Mouse (Mus musculus) bone marrow macrophage, adult 2 months (primary cell): ENCODE data around the gene Capn10. TPM values are rescaled to one million over a fixed set of nuclear protein-coding genes. Genes with fewer than 3 reads are reported as not detected.

Experiments used
- H3K27ac ChIP-seq: 2 replicates; pipeline ENCODE4 v1.5.1; 2012; ENCODE audit warnings: low read depth, low read length; ENCODE audit not compliant: insufficient read depth
- H3K4me1 ChIP-seq: 2 replicates; pipeline ENCODE4 v1.6.1; 2012; ENCODE audit warnings: low read length; ENCODE audit not compliant: control insufficient read depth, insufficient read depth
- H3K4me3 ChIP-seq: 2 replicates; pipeline ENCODE4 v1.5.1; 2012; ENCODE audit warnings: mild to moderate bottlenecking, low read length, moderate library complexity; ENCODE audit not compliant: insufficient read depth
- CTCF ChIP-seq: IDR thresholded peaks from 2 replicates; pipeline ENCODE4 v1.5.1; 2012; ENCODE audit warnings: low read depth, mild to moderate bottlenecking, low read length, moderate library complexity
- POLR2A ChIP-seq: IDR thresholded peaks from 2 replicates; pipeline ENCODE4 v1.6.1; 2012; ENCODE audit warnings: mild to moderate bottlenecking, low read depth, low read length, borderline replicate concordance
- polyA plus RNA-seq: library from polyadenylated mRNA; stranded (reverse); fragments of >200 nt; gene quantifications from 2 replicates; pipeline ENCODE4 v1.2.4, GENCODE M21; 2012; ENCODE audit not compliant: missing spikeins, insufficient read depth, insufficient read length

The Capn10 gene
- polyA plus RNA-seq, 1 experiment: 6.8 TPM

GRCm38 (mm10) chr1:92916725-92917124, 17.5 kb upstream of the Capn10 start:
- TF ChIP-seq POLR2A: no peak
- TF ChIP-seq CTCF: no peak
- H3K4me3 ChIP-seq: no peak overlapping the region
- peaks cover 17% of the 10 kb centered on the region for H3K4me1 ChIP-seq
- no peak overlapping the region for H3K27ac ChIP-seq

- TF ChIP-seq POLR2A (no peak), CTCF (no peak)
- Histone ChIP-seq H3K4me3 (no peak overlapping the region), H3K4me1 (peaks cover 17% of the 10 kb centered on the region), H3K27ac (no peak overlapping the region)
Observed at GRCm38 (mm10) chr1:92919151-92919550, 15.0 kb upstream of the Capn10 start.

DNA sequence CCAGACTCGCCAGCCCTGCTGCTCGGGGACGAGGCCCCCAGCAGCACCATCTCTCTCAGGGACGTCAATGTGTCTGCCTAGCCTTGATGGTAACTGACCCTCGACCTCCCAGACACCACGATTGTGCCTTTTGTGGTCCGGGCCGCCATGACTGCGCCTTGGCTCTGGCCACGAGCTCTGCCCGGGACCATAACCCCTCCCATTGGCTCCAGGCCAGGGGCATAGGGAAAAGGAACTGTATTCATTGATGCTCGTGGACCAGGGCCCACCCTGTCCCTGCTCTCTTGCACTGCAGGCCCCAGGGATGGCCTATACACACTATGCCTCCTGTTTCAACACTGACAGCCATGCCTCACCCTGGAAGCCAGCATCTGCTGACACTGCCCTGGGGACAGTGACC, 14.4 kb upstream of the Capn10 start:
- TF ChIP-seq CTCF (no peak), POLR2A (no peak)
- Histone ChIP-seq H3K27ac (no peak overlapping the region), H3K4me1 (peaks cover 17% of the 10 kb centered on the region), H3K4me3 (no peak overlapping the region)

GRCm38 (mm10) chr1:92920474-92921200, 13.5 kb upstream of the Capn10 start:
- H3K4me3 ChIP-seq: no peak overlapping the region
- TF ChIP-seq CTCF (no peak), POLR2A (no peak)
- peak overlapping the region; percentile 61 for H3K27ac ChIP-seq
- peaks cover 17% of the 10 kb centered on the region for H3K4me1 ChIP-seq

DNA sequence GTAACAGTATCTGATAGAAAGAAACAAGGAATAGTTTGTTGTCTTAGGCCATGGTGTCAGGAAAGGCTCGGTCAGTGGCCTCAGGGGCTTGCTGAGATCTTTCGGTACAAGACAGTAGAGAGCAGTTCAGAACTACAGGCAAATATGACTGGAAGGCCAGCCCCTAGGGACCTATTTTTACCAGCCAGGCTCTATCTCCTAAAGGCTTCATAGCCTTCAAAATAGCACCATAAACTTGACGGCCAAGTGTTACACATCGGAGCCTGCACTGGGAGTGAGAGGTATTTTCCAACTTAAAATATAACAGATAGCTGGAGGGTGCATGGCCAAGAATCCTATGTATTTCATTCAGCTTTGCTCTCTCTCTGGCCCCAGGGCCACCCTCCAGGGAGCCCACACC, 12.7 kb upstream of the Capn10 start:
- no peak overlapping the region for H3K4me3 ChIP-seq
- TF ChIP-seq POLR2A (no peak), CTCF (no peak)
- H3K27ac ChIP-seq: no peak overlapping the region
- peaks cover 17% of the 10 kb centered on the region for H3K4me1 ChIP-seq

DNA sequence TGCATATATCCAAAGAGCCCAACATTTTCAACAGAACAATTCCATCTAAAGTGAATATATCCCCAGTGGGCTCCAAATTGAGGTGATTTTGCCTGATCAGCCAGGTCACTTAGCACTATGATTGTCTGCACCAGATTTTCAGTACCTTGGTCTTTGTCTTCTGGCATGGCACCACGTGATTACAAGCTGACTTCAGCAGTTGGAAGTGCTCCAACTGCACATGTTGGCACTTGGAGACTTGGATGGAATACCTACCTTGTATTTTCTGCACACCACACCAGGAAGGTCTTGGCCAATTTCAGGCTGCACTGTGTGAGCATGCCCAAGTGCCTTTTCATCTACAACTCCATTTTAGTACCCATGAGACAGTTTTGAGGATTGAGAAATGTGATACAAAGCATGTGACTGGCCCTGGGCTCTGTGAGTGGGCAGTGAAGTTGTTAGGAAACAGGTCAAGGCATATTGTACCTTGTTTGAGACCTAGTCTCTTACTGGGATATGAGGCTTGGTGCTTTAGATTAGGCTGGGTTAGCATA, 3.9 kb upstream of the Capn10 start:
- Histone ChIP-seq H3K4me1 (peaks cover 8% of the 10 kb centered on the region), H3K27ac (no peak overlapping the region), H3K4me3 (no peak overlapping the region)
- TF ChIP-seq POLR2A: no peak
- no peak for TF ChIP-seq CTCF

GRCm38 (mm10) chr1:92933611-92934010, 565 bp upstream of the Capn10 start:
- H3K27ac ChIP-seq: peak overlapping the region; percentile 93
- H3K4me1 ChIP-seq: peaks cover 15% of the 10 kb centered on the region
- no peak for TF ChIP-seq POLR2A
- TF ChIP-seq CTCF: no peak

GRCm38 (mm10) chr1:92935054-92935962, 1.1 kb downstream of the Capn10 start:
- Histone ChIP-seq H3K4me1 (peaks cover 12% of the 10 kb centered on the region), H3K27ac (peak overlapping the region; percentile 93; the same call in 1 of the 2 replicates), H3K4me3 (peak overlapping the region; percentile 69)
- TF ChIP-seq POLR2A (no peak), CTCF (no peak)

More at GRCm38 (mm10) chr1:92933611-92934010, 565 bp upstream of the Capn10 start:
- H3K4me3 ChIP-seq: peak overlapping the region; percentile 69

DNA sequence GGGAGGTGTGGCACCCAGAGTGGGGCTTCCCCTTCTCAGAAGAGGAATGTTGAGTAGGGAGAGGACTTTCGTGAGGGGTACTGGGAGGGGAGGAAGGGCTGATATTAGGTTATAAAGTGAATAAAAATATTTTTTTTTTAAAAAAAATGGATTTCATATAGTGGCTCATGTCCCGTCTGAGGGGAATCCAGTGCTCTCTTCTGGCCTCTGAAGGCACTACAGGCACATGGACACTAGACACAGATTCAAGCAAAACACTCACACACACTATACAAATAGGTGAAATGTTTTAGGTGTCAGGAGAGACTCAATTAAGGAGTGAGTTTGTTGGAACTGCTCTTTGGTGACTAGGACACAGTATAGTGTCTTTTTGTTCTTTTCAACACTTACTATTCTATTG, 1.8 kb downstream of the Capn10 start:
- H3K4me1 ChIP-seq: peaks cover 11% of the 10 kb centered on the region
- H3K4me3 ChIP-seq: no peak overlapping the region; the same call in 1 of the 2 replicates
- no peak overlapping the region for H3K27ac ChIP-seq
- TF ChIP-seq POLR2A (no peak), CTCF (no peak)
